Mouse (Mus musculus) ES-Bruce4 (cell line): Measurements from ENCODE around the gene Csf2rb2. TPM values are rescaled to one million over a fixed set of nuclear protein-coding genes. Genes with fewer than 3 reads are reported as not detected.
"Not testable (repeated sequence)": the region's sequence is repeated elsewhere in the genome, so short reads cannot be mapped to it uniquely, and the experiment has no call there.

Experiments used
- H3K27ac ChIP-seq: 2 replicates; pipeline ENCODE4 v1.5.1; 2012; ENCODE audit warnings: low read length, inconsistent platforms; ENCODE audit not compliant: insufficient read depth
- H3K27me3 ChIP-seq: 2 replicates; pipeline ENCODE4 v1.6.1; 2012; ENCODE audit warnings: mild to moderate bottlenecking, low read length, inconsistent platforms; ENCODE audit not compliant: control insufficient read depth, poor library complexity, insufficient read depth, severe bottlenecking
- H3K36me3 ChIP-seq: 2 replicates; pipeline ENCODE4 v1.6.1; 2012; ENCODE audit warnings: inconsistent platforms, mild to moderate bottlenecking, low read length, moderate library complexity; ENCODE audit not compliant: control insufficient read depth, poor library complexity, insufficient read depth, severe bottlenecking
- H3K4me1 ChIP-seq: one replicate; pipeline ENCODE4 v1.8.1; 2011; ENCODE audit warnings: low read length; ENCODE audit not compliant: control insufficient read depth, insufficient read depth
- H3K4me3 ChIP-seq: 2 replicates; pipeline ENCODE4 v1.5.1; 2011; ENCODE audit warnings: low read depth, mild to moderate bottlenecking, low read length
- H3K9ac ChIP-seq: 2 replicates; pipeline ENCODE4 v1.6.1; 2012; ENCODE audit warnings: low read depth, mild to moderate bottlenecking, inconsistent platforms; ENCODE audit not compliant: poor library complexity, severe bottlenecking
- H3K9me3 ChIP-seq: replicated peaks from 2 replicates; pipeline ENCODE4 v1.6.1; 2012; ENCODE audit warnings: mild to moderate bottlenecking, low read length, inconsistent platforms; ENCODE audit not compliant: control insufficient read depth, poor library complexity, insufficient read depth, severe bottlenecking
- CTCF ChIP-seq: IDR thresholded peaks from one replicate; pipeline ENCODE4 v1.8.1; 2011; ENCODE audit warnings: low read depth, low read length
- EP300 ChIP-seq: IDR thresholded peaks from 2 replicates; pipeline ENCODE4 v1.6.1; 2011; ENCODE audit warnings: low read depth, low read length; ENCODE audit not compliant: insufficient read depth
- POLR2A ChIP-seq: IDR thresholded peaks from one replicate; pipeline ENCODE4 v1.8.1; 2011; ENCODE audit warnings: low read length; ENCODE audit not compliant: insufficient read depth
- polyA plus RNA-seq: library from polyadenylated mRNA; stranded (reverse); fragments of >200 nt; gene quantifications from 2 replicates; pipeline ENCODE4 v1.2.4, GENCODE M21; 2011; ENCODE audit warnings: low read depth; ENCODE audit not compliant: missing spikeins, insufficient read depth, insufficient read length

The Csf2rb2 gene
- polyA plus RNA-seq, result not detected in 2 replicates

DNA sequence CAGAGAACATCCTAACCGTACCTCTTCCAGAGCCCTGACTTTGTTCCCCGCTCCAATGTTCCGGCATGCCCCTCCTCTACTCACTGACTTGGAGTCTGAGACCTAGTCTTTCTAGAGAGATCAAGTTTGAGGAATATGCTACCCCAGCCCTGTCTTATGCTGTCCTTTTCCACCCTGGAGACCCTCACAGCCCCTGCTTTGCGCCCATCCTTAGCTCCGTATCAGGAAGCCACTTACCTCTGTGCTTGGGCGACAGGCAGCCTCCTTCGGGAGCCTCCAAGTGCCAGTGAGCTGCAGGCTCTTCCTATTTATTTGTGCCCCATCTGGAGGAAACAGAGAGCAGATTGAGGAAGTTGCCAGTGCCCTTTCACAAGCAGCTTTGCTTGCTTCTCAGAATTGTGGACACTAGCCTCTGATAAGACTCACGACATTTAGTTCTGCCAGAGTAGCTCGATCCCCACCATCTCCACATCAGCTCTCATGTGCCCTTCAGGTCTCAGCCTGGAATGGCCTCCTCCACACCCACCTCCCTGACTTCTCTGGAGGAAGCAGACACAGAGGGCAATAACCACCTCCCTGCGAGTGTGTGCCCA is at the start of gene Csf2rb2:
TSS of gene Csf2rb2 (minus strand) at position 381 of the 593 bp plus-strand sequence.
- Histone ChIP-seq H3K9ac (no peak within 1 kb of the TSS), H3K4me1 (no peaks in the 10 kb centered on the region), H3K4me3 (no peak within 1 kb of the TSS), H3K27ac (no peak within 1 kb of the TSS), H3K27me3 (no peaks in the 10 kb centered on the region; the same call in 1 of the 2 replicates), H3K9me3 (no peaks in the 10 kb centered on the region), H3K36me3 (no peaks in the 10 kb centered on the region)
- TF ChIP-seq CTCF (no peak), EP300 (no peak), POLR2A (no peak)

DNA sequence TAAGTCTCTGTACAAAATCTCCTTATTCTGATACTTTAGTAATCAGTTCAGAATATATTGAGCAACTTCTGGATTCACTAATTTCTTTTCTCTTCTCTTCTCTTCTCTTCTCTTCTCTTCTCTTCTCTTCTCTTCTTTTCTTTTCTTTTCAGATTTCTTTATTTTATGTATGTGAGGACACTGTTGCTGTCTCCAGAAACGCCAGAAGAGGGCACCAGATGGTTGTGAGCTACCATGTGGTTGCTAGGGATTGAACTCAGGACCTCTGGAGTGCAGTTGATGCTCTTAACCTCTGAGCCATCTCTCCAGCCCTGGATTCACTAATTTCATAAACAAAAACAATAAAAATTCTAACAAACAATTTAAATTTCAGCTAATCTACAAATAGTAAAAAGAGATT is 49.4 kb upstream of the Csf2rb2 start:
- no peaks in the 10 kb centered on the region for H3K27me3 ChIP-seq
- H3K27ac ChIP-seq, result no peak overlapping the region
- H3K9ac ChIP-seq, result no peak overlapping the region
- TF ChIP-seq POLR2A (no peak), CTCF (peak; percentile 48)
- no peak overlapping the region for H3K4me3 ChIP-seq
- no peaks in the 10 kb centered on the region for H3K4me1 ChIP-seq
- no peaks in the 10 kb centered on the region for H3K36me3 ChIP-seq
- H3K9me3 ChIP-seq, result no peaks in the 10 kb centered on the region

DNA sequence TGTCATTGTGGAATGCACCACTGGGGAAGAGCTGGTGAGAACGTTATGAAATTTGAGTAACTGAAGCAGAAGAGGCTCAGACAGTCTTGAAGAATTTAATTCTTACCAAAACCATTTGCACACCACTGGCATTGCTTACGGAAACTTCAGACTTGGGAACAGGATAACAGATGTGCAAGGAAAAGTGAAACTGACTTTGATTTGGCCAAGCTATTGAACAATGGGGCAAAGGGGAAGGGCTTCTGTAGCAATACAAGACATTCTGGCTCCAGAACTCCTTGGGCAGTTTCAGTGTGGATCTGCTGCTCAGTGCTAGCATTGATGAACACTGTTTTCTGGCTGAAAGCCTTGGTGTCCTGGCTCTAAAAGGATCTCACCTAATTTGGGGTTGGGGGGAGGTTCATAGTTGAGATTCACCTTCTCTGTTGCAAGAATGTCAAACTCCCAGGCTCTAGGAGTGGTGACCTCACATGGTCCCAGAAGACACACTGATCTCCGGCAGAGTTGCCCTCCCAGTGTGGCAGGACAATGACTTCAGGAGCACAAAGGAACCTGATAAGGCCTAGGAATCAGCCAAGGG is 46.2 kb upstream of the Csf2rb2 start:
- TF ChIP-seq EP300 (no peak), POLR2A (no peak), CTCF (no peak)
- H3K27me3 ChIP-seq, result no peaks in the 10 kb centered on the region
- H3K9me3 ChIP-seq, result no peaks in the 10 kb centered on the region
- no peak overlapping the region for H3K4me3 ChIP-seq
- no peak overlapping the region for H3K9ac ChIP-seq
- no peaks in the 10 kb centered on the region for H3K4me1 ChIP-seq
- H3K27ac ChIP-seq, result no peak overlapping the region
- H3K36me3 ChIP-seq, result no peaks in the 10 kb centered on the region

DNA sequence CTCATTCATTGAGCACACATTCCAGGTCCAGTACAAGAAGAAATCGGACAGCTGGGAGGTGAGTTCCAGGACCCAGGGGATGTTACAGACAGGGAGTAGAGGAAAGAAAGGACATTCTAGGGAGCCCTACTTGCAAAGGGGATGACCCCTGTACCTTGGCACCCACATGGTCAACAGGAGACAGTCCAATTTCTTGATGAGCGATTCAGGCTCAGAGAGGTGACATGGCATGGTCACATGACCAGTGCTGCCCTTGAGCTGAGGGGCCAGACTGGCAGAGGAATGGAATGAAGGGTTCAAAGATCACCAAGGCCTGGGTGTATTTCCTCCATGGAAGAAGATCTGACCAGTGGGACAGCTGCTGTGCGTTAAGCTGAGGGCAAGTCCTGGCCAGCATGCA is 39.0 kb upstream of the Csf2rb2 start:
- Histone ChIP-seq H3K27me3 (no peaks in the 10 kb centered on the region), H3K4me3 (no peak overlapping the region), H3K36me3 (no peaks in the 10 kb centered on the region), H3K9ac (no peak overlapping the region), H3K4me1 (no peaks in the 10 kb centered on the region), H3K9me3 (no peaks in the 10 kb centered on the region), H3K27ac (no peak overlapping the region)
- TF ChIP-seq EP300, result no peak
- no peak for TF ChIP-seq POLR2A
- no peak for TF ChIP-seq CTCF

DNA sequence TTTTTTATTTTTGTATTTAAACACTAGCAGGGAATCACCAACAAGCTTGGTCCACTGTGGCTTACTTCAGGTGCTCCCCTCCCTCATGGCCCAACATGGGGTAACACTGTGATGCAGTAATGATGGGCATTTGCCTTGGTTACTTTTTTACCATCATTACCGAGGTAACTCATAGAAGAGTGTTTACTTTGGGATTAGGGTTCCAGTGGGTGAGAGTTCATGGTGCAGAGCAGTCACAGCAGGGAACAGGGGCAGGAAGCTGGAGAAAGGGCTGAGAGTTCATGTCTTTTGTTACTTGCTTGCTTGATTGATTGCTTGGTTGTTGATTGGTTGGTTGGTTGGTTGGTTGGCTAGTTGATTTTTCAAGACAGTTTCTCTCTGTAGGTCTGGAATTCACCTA is 38.2 kb upstream of the Csf2rb2 start:
- Histone ChIP-seq H3K27me3 (no peaks in the 10 kb centered on the region), H3K4me1 (no peaks in the 10 kb centered on the region), H3K9me3 (no peaks in the 10 kb centered on the region), H3K9ac (no peak overlapping the region), H3K27ac (no peak overlapping the region), H3K4me3 (no peak overlapping the region), H3K36me3 (no peaks in the 10 kb centered on the region)
- TF ChIP-seq POLR2A (no peak), CTCF (no peak)

DNA sequence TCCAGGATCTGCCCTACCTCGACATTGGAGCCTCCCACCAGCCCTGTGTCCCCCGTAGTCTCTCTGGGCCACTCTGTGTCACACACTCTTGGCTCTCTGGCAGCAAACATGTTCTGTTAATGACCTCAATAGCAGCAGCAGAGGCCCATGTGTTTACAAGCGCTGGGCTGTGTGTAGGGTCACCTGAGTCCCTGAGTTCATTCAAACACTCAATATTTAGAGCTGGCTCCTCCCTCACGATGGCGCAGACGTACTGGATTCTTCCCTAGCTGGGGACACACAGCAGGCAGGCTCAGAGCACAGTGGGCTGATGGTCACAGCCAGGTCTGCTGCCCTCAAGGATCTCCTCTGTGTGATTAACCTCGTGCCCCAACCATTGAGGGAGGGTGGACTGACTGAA is 35.4 kb upstream of the Csf2rb2 start:
- not testable (repeated sequence) for H3K36me3 ChIP-seq, H3K4me1 ChIP-seq, H3K27me3 ChIP-seq, H3K9me3 ChIP-seq, H3K4me3 ChIP-seq, H3K27ac ChIP-seq, H3K9ac ChIP-seq
